Mouse (Mus musculus) C2C12 (cell line): ENCODE results near the gene Tgfbrap1.

Experiments used
- CTCF ChIP-seq: IDR thresholded peaks from one replicate; pipeline ENCODE4 v1.5.1; 2011; ENCODE audit not compliant: control insufficient read depth, insufficient read depth, insufficient read length
- MYOD1 ChIP-seq: IDR thresholded peaks from one replicate; pipeline ENCODE4 v1.6.1; 2011; ENCODE audit warnings: low read depth; ENCODE audit not compliant: control insufficient read depth, insufficient read length

DNA sequence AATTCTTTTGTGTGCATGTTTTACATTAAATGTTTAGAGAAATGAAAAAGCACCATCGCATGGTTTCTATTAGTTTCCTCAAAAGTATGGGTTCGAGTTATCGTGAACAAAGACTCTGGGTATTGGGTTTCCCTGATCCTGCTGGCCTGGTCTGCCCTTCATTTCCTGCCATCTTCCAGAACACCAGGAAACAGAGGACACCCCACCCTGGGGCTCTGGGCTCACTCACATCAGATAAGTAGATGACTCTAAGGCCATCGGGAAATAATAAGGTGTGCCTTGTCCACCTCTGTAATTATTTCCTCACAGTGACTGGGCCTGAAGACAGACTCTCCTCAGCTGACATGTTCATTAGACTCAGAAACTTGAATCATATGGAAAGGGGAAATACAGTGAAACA is 88.0 kb downstream of the Tgfbrap1 start:
- TF ChIP-seq CTCF (no peak), MYOD1 (no peak)
